Mouse (Mus musculus) megakaryocyte, adult 5-6 weeks (primary cell): ENCODE data around the gene Zfp638. TPM values are rescaled to one million over a fixed set of nuclear protein-coding genes. Genes with fewer than 3 reads are reported as not detected.
"Not testable (repeated sequence)": the region's sequence is repeated elsewhere in the genome, so short reads cannot be mapped to it uniquely, and the experiment has no call there.

Experiments used
- ATAC-seq: 2 replicates; pipeline ENCODE4 v1.8.0; 2016; ENCODE audit warnings: mild to moderate bottlenecking, inconsistent platforms; ENCODE audit not compliant: poor library complexity, severe bottlenecking
- total RNA-seq, 2 experiments: library from RNA; stranded (forward) in 1 of 2; stranded (reverse) in 1 of 2; fragments of 153-499, 151-499 nt in 1 of 2; fragments of 221-1000, 200-1000 nt in 1 of 2; gene quantifications; 2 replicates each; pipeline versions ENCODE4 v1.2.3 to v1.2.4; 2015 to 2017

Zfp638 gene
- total RNA-seq, 2 experiments from 2014 or later, result 186 to 190 TPM

- no peak for ATAC-seq
Measured at GRCm38 (mm10) chr6:84008363-84009171, 141.7 kb downstream of the Zfp638 start, which contains the start of gene Dysf. Gene Dysf, plus strand, starts transcription at chr6:84008590.

- no peak for ATAC-seq
Measured at GRCm38 (mm10) chr6:84009172-84009872, 142.4 kb downstream of the Zfp638 start.

GRCm38 (mm10) chr6:84009915-84010302 lies 143.0 kb downstream of the Zfp638 start:
- ATAC-seq, result no peak

- ATAC-seq, result no peak
Measured at GRCm38 (mm10) chr6:84010303-84011225, 143.7 kb downstream of the Zfp638 start.

- ATAC-seq, result not testable (repeated sequence)
Measured at GRCm38 (mm10) chr6:84014961-84015683, 148.2 kb downstream of the Zfp638 start.

GRCm38 (mm10) chr6:84016851-84017250 lies 149.9 kb downstream of the Zfp638 start:
- ATAC-seq, result no peak

- no peak for ATAC-seq
Measured at GRCm38 (mm10) chr6:84017392-84017791, 150.5 kb downstream of the Zfp638 start.

- no peak for ATAC-seq
Measured at GRCm38 (mm10) chr6:84018906-84019550, 152.1 kb downstream of the Zfp638 start.

GRCm38 (mm10) chr6:84020002-84020401 lies 153.1 kb downstream of the Zfp638 start:
- no peak for ATAC-seq

GRCm38 (mm10) chr6:84021990-84022389 lies 155.1 kb downstream of the Zfp638 start:
- no peak for ATAC-seq

GRCm38 (mm10) chr6:84025636-84026035 lies 158.7 kb downstream of the Zfp638 start:
- no peak for ATAC-seq

GRCm38 (mm10) chr6:84028791-84029190 lies 161.9 kb downstream of the Zfp638 start:
- ATAC-seq, result no peak

- ATAC-seq, result no peak
Measured at GRCm38 (mm10) chr6:84029775-84030174, 162.9 kb downstream of the Zfp638 start.

GRCm38 (mm10) chr6:84032516-84032915 lies 165.6 kb downstream of the Zfp638 start:
- not testable (repeated sequence) for ATAC-seq

Other genes with a start within 250 kb of the Zfp638 start
- not detected in 2 replicates for gene Clec4f, start 210.9 kb upstream of the Zfp638 start, total RNA-seq (2015)
- not detected in 2 replicates for gene Clec4f, start 210.9 kb upstream of the Zfp638 start, total RNA-seq (2017)
- gene Cd207, start 189.3 kb upstream of the Zfp638 start, total RNA-seq (2015), result not detected in 2 replicates
- gene Cd207, start 189.3 kb upstream of the Zfp638 start, total RNA-seq (2017), result not detected in 2 replicates
- not detected in 2 replicates for gene Vax2, start 155.8 kb upstream of the Zfp638 start, total RNA-seq (2015)
- gene Vax2, start 155.8 kb upstream of the Zfp638 start, total RNA-seq (2017), result not detected in 2 replicates
- gene Atp6v1b1, start 124.1 kb upstream of the Zfp638 start, total RNA-seq (2015), result not detected in 2 replicates
- not detected in 2 replicates for gene Atp6v1b1, start 124.1 kb upstream of the Zfp638 start, total RNA-seq (2017)
- not detected in 2 replicates for gene Ankrd53, start 104.5 kb upstream of the Zfp638 start, total RNA-seq (2015)
- not detected in 2 replicates for gene Ankrd53, start 104.5 kb upstream of the Zfp638 start, total RNA-seq (2017)
- 58.9 and 59.1 TPM in 2 replicates for gene Tex261, start 91.3 kb upstream of the Zfp638 start, total RNA-seq (2015)
- gene Tex261, start 91.3 kb upstream of the Zfp638 start, total RNA-seq (2017), result 38.2 and 44.0 TPM in 2 replicates
- gene Nagk, start 72.1 kb upstream of the Zfp638 start, total RNA-seq (2015), result 31.7 and 34.7 TPM in 2 replicates
- gene Nagk, start 72.1 kb upstream of the Zfp638 start, total RNA-seq (2017), result 24.5 and 28.3 TPM in 2 replicates
- gene Paip2b, start 35.4 kb upstream of the Zfp638 start, total RNA-seq (2015), result 4.5 and 4.8 TPM in 2 replicates
- gene Paip2b, start 35.4 kb upstream of the Zfp638 start, total RNA-seq (2017), result 6.5 and 7.4 TPM in 2 replicates
- not detected in 2 replicates for gene Dysf, start 141.5 kb downstream of the Zfp638 start, total RNA-seq (2015)
- gene Dysf, start 141.5 kb downstream of the Zfp638 start, total RNA-seq (2017), result not detected in 2 replicates